Mouse (Mus musculus): ENCODE results near the gene Narf. TPM values are rescaled to one million over a fixed set of nuclear protein-coding genes. Genes with fewer than 3 reads are reported as not detected.

Gene Narf
- polyA plus RNA-seq (2012; rRNA removed): 18.2 and 33.3 TPM in 2 replicates

DNA sequence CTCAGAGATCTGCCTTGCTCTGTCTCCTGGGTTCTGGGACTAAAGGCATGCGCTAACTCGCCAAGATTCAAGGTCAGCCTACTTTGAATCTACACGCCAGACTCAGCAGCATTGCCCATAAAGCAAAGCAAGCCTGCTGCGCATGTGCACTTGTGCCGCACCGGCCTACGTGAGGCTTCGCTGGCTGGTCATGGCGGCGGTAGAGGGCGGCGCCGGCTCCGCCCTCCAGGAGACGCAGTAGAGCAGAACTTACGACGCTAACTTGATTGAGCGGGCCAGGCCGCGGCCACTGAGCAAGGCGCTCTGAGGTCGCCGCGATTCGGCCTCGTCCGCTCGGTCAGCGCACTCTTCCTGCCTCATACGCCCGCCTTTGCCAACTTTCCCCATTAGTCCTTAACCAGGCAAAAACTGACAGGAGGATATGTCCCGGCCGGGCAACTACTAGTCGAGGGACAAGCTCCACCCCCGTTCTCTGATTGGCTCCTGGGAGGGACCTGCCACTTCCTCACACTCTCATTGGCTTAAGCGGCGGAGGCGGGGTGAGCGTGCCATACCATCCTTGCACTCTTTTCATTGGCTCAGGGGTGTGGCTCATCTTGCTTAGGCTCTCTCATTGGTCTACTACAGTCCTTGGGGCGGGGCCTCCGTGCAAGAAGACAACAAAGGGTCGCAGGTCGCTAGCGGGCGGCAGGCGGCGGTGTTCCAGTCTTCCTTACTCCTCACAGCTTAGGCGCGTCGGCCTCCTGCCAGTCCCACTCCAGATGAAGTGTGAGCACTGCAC is at the start of gene Narf:
Narf (plus strand) TSS at position 690 of the 781 bp plus-strand sequence.
- peak; percentile 100 for DNase-seq (ENCODE audit: low read depth, low spot score)
- WGBS: under 1% methylated on average over 50 of the region's 50 CpGs

DNA sequence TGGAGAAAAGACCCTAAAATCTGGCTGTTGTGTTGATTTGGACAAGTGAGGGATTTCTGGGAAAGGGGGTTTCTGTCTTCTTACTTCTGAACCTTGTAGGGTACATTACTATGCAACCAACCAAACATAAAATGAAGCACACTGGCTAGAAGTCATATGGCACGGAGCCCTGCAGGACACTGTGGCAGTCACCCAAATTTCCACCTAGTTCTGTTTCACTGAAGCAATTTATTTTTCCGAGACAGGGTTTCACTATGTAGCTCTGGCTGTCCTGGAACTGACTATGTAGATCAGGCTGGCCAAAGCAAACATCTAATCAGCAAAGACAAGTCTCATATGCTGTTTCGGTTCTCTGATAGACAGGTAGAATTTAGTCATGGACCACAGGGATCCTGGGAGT is 47.4 kb upstream of the Narf start:
- 80% methylated on average over 3 of the region's 3 CpGs for WGBS
- DNase-seq (ENCODE audit: low read depth, low spot score): no peak

DNA sequence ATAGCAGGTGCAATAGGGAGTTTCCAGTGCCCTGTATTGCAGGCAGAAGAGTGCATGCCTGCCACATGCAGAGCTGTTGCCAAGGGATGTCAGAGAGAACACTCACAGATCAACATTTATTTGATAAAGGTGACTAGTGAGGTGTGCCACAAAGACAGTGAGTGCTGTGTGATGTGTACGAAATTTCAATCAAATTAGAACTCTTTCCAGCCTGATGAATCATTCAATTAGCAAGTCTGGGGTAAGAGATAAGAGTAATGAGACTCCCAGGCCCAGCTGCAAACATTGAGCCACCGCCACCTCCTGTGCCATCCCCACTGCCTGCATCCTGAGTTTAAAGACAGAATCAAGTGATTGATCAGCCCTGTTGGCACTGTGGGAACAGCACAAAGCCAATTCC is 44.3 kb upstream of the Narf start:
- no peak for DNase-seq (ENCODE audit: low read depth, low spot score)
- WGBS: 80% methylated on average over 2 of the region's 2 CpGs

DNA sequence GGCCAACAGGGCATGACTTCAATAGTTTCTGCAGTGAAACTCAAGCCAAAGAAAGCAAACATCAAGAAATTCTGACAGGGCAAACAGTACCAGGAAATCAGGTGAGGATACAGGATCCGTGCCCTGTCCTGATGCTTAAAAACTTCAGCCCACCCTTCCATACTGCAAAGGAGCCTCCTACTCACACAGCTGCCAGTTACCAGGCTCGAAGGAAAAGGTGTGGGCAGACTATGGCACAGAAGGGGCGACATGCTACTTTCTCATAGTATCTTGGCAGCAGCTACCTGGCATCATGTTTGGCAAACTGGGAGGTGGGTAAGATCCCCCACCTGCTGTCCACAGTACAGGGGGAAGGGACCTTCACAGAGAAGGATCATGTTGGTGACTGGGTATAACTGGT is 43.6 kb upstream of the Narf start:
- WGBS: 79% methylated on average over 3 of the region's 3 CpGs
- no peak for DNase-seq (ENCODE audit: low read depth, low spot score)

DNA sequence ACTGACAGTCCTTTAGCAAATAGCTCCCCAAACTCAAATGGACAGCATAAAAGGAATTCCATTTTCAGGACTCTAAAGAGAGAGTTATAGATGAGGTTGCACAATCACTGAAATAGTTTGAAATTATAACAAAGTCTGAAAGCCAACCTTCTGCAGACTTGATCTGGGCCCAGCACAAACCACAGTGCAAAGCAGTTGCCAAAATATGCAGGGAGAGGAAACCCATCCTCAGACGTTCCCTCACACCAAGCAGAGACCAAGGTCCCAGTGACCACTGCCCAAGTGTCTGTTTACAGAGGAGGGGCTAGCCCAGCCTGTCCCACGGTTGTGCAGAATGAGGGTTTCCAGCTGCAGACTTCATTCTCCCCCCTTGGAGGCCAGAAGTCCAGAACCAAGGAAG is 38.4 kb upstream of the Narf start:
- no peak for DNase-seq (ENCODE audit: low read depth, low spot score)
- 49% methylated on average over 2 of the region's 2 CpGs for WGBS

DNA sequence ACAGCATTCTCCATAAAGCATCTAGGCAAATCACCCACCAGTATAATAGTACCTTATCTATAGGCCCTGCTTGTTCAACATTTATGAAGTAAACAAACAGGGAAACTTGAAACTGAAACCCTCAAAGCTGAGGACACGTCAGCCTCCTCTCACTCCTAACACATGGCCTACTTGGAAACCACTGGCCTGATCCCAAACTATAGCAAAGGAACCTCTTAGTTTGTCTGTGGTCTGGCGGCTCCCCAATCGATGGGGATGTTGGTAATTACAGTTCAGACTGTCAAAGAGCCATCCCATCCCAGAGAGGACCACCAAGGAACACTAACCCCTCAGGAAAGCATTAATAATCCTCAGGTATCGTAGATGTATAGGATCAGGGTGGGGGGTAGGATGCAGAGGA is 37.2 kb upstream of the Narf start:
- WGBS: 75% methylated on average over 4 of the region's 4 CpGs
- no peak for DNase-seq (ENCODE audit: low read depth, low spot score)

GRCm38 (mm10) chr11:121200781-121201180 is 36.3 kb upstream of the Narf start:
- DNase-seq (ENCODE audit: low read depth, low spot score): no peak
- 96% methylated on average over 6 of the region's 6 CpGs for WGBS

DNA sequence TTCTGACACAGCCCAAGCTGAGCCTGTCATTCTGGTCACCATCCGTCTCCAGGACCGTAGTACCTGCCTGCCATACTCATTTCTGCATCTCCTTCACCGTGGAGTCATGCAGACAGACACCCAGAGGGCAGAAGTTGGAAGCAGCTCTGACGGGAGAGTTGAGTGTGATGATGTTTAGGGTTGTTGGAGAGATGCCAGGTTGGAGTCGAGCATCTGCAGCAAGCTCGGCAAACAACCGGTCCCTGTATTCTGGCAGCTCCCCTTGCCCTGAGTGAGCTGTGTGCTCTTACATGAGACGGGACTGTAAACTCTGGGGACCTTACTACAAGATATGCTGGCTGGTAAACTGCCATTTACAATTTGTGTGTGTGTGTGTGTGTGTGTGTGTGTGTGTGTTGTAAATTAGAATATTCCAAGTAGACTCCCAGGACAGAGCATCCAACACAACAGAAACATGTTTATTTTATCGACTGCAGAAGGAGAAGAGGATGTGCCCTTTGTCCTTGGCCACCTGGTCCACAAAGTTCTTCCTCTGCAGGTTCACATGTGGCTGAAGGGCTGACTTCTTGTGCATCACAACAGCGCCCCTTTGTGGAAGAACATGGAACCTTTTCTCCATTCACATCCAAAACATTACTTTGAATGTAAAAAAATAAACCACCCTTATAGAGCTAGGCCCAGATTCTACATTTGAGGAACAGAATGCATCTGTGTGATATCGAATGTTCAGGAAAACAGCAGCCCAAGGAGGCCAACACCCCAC is 35.4 kb upstream of the Narf start:
- peak; percentile 35 for DNase-seq (ENCODE audit: low read depth, low spot score)
- 32% methylated on average over 11 of the region's 11 CpGs for WGBS

- no peak for DNase-seq (ENCODE audit: low read depth, low spot score)
- WGBS: 0% methylated on average over 5 of the region's 5 CpGs
Observed at GRCm38 (mm10) chr11:121203859-121204160, 33.2 kb upstream of the Narf start.

- under 1% methylated on average over 70 of the region's 70 CpGs for WGBS
- peak; percentile 89 for DNase-seq (ENCODE audit: low read depth, low spot score)
Observed at GRCm38 (mm10) chr11:121204161-121205006, 32.7 kb upstream of the Narf start, which contains the start of the genes Hexdc and Ogfod3. TSS of gene Hexdc (plus strand) at chr11:121204433. TSS of gene Ogfod3 (minus strand) at chr11:121204711.

- WGBS: 98% methylated on average over 3 of the region's 3 CpGs
Observed at GRCm38 (mm10) chr11:121216831-121217230, 20.2 kb upstream of the Narf start.

DNA sequence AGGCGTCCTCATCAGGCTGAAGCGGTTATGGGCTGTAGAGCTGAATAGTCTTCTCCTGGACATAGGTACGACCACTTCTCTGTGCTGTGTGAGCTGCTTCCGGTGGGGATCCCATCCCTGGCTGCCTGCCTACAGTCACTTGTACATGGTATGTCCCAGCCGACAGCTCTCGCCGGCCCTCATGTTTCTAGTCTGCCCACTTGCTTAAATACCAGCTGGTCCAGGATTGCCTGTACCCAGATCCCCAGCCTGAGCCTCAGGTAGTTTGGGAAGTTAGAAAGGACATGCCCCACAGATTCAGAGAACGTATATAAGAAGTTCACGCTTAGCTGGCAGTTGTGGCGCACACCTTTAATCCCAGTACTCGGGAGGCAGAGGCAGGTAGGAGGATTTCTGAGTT is 17.3 kb upstream of the Narf start:
- no peak for DNase-seq (ENCODE audit: low read depth, low spot score)
- 89% methylated on average over 11 of the region's 11 CpGs for WGBS

More at GRCm38 (mm10) chr11:121216831-121217230, 20.2 kb upstream of the Narf start:
- DNase-seq (ENCODE audit: low read depth, low spot score): no peak

DNA sequence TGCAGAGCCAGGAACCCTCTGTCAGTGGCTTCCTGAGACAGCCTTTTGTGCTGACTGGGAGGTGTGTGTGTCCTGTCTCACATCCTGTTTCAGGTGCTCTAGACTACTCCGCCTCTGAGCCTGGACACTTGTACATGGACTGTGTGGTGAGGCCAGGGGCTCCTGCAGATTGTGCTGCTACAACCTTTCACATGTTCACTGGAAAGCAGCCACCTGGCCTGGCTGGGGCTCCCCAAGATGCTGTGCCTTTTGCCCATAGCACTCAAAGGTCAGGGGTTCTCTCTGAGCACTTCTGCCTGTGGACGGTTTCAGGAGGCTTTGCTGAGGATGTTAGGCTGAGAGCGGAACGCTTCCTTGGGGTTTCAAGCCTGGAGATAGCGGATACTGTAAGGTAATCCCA is 16.3 kb upstream of the Narf start:
- WGBS: 92% methylated on average over 5 of the region's 5 CpGs

DNA sequence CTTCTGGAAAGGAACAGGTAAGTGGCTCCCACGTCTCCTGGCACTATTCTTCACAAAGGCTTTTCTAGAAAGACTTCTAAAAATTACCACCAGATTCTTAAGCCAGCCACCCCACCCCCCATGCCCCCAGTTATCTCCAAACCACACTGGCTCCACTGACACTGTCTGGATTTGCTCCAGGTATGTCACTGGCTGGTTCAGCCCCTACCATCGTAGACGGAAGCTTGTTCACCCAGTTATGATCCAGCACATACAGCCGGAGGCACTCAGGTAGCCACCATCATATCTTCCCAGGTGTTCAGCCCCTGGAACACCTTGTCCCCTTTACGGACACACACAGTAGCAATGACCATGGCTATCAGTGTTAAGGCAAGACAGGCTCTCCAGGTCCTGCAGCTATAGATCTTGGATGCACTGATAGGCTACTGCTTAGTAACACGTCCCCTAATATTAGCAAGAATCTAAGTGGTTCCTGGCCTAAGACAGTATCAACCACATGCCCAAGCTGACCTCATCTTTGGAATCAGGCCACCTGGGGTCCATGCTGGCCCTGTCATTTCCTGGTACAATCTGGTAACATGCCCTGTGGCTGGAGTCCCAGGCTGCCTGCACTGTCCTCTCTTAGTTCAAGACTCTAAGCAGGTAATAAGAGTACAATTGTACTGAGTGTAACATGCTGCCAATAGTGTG is 15.6 kb upstream of the Narf start:
- no peak for DNase-seq (ENCODE audit: low read depth, low spot score)
- WGBS: 91% methylated on average over 6 of the region's 6 CpGs

More for the DNA sequence above, 16.3 kb upstream of the Narf start:
- DNase-seq (ENCODE audit: low read depth, low spot score): no peak

- 11% methylated on average over 21 of the region's 21 CpGs for WGBS
- no peak for DNase-seq (ENCODE audit: low read depth, low spot score)
Observed at GRCm38 (mm10) chr11:121228129-121229017, 8.7 kb upstream of the Narf start.

GRCm38 (mm10) chr11:121229018-121229439 is 8.0 kb upstream of the Narf start, which contains the start of gene Cybc1:
TSS of gene Cybc1 (minus strand) at chr11:121229322.
- DNase-seq (ENCODE audit: low read depth, low spot score): peak; percentile 65
- WGBS: under 1% methylated on average over 23 of the region's 23 CpGs

DNA sequence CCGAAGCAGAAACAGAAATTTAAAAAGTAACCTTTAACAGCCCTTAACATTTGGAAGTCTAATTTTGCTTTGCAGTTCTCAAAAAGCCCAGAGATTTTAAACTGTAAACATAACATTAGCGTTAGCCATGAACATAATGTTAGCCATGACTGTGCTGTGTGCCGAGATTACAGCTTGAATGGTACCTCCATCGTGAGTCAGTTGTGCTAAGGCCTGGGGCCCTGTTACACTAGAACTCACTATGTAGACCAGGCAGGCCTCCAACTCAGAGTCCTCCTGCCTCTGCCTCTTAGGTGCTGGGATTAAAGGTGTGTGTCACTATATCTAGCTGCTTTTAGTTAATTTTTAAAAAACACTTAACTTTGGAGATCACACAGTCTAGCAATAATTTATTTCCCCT is 5.9 kb upstream of the Narf start:
- DNase-seq (ENCODE audit: low read depth, low spot score): no peak
- WGBS: 76% methylated on average over 4 of the region's 4 CpGs

DNA sequence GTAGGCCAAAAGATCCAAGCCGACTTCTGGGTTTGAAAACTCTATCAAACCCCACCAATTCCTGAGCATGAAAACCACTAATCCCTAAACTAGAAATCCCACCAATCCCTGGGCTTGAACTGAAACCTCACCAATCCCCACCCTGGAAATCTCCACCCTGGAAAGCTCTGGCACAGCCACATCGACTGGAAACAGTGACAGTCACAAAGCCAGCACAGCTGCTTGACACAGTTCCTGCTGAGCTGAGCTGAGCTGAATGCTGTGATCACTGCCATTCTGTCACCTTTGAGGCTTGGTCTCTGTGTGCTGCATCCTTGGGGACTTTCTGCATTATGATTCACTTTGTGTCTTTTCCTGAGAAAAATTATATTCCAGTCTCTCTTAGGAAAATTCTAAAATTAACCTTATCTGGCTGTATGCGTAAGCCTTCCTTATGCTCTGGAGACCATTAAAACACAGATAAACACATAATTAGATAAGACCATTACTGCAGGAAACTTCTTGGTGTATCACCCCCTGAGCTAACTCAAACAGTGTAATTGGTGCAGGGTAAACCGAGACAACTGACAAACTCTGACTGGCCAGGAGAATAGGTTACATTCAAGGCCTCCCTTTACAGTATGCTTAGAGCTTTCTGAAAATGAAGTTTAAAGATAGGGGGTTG is 5.3 kb upstream of the Narf start:
- no peak for DNase-seq (ENCODE audit: low read depth, low spot score)
- WGBS: 57% methylated on average over 4 of the region's 4 CpGs
